Mouse (Mus musculus) kidney, postnatal 4 days (tissue): ENCODE results near the gene Myom1.
A peak's percentile ranks its signal among the peaks of the same experiment; 100 is the strongest.

Source experiments
- DNase-seq, 2 experiments: peaks; one replicate each; pipeline ENCODE4 v3.0.0; 2021; ENCODE audit warnings: mixed read lengths in 2 of 2

Myom1 gene

DNA sequence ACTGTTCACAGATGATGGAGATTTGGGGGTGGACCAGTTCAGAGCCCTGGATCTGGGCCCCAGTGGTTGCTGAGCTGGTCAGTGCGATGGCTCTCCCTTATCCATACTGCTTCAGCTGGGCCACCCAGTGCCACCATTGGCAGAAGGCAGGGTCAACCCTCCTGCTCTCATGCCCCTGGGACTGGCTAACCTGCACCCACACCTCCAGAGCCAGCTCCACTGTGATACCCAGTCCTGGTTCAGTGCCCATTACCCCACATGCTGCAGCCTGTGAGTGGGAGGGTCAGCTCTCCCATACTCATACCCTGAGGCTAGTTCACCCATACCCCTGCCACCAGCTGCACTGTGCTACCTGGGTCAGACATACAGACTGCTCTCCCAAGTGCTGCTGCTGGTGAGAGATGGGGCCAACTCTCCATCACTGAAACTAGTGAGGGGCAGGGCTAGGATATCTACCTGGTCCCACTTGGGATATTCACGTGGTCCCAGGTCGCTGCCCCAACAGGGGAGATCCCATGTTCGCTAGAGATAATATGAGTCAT is 15.1 kb downstream of the Myom1 start:
- no peak for DNase-seq

DNA sequence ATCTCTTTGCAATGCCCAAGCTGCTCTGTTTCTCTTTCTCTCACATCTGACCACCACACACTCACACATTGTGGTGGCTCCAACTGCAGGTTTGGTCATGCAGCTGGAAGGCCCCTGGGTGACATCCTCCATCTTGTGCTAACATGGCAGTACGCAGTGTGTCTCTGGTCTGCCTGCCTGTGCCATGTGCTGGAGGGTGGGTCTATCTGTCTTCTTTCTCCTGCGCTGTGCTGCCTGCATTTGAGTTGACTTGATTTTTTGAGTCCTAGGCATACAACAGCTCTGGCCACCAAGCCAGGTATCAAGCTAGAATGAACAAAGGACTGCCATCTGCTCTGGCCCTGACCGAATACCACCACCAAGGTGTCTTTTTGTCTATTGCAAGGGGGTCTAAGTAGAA is 15.7 kb downstream of the Myom1 start:
- DNase-seq = no peak

DNA sequence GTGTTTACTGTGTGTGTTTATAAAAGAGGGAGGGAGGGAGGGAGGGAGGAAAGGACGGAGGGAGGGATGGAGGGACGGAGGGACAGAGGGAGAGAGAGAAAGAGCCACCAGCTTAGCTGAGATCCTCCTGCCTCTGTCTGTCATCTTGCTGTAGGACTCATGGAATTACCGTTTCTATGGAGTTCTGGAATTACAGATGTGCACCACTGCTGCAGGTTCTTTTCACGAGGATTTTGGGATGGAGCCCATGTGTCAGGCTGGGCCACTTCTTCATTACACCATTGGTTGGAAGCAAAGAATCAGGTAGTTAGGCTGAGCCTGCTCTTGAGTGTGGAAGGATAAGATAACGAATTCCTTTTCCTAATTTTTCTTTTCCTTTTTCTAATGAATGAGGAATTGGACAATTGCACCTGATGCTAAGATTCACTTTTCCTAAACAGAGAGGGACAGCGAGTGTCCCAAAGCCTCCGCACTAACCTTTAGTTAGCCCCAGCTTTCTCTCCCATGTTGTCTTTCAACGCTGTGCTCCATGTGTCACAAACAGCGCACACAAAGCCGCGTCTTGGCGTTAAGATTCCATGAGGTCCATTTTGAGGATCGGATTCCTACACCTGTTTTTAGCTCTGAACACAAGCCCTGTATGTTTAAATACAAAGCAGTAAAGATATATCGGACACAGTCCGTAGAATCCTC is 16.3 kb downstream of the Myom1 start:
- no peak for DNase-seq

DNA sequence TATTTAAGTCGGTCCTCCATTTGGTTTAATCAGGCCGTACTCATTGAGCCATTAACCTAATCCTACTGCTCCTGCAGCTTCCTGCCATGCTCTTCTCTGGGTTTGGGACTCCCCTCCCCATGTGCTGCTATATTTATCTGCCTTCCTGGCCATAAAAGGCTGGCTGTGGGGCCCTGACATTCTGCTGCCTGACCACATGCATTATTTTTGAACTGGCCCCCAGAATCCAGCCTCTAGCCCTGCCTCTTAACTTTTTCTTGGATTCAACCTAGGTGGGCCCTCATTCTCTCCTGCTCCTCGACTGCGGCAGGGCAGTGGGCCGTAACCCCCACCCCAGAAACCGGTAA is 16.8 kb downstream of the Myom1 start:
- DNase-seq = no peak

DNA sequence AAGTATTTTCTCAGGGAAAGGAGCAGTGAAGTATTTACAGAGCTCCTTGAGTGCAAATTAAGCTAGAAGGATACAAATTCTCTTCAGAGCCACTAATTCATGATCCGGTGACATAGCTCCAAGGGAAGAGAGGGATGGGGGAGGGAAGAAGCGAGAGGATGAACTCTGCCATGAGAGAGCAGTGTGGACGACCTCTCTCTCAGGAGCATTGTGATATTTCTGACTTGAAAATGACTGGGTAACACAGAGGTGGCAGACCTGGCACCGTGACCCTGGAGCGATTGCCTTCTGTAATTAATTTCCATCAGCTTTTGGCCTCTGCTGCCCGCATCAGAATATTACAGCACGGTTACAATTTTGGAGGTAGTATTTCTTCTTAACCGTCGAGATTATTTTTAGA is 17.4 kb downstream of the Myom1 start:
- DNase-seq = no peak

DNA sequence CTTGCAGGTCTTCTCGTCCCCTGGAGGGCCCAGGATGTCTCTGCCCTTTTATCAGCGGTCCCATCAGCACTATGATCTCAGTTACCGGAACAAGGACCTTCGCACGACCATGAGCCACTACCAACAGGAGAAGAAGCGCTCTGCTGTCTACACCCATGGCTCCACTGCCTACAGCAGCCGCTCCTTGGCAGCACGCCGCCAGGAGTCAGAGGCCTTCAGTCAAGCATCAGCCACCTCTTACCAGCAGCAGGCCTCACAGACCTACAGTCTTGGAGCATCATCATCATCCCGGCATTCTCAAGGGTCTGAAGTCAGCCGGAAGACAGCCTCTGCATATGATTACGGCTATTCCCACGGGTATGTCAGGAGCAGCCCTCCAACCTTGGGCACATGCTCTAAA is 20.4 kb downstream of the Myom1 start:
- DNase-seq = no peak

DNA sequence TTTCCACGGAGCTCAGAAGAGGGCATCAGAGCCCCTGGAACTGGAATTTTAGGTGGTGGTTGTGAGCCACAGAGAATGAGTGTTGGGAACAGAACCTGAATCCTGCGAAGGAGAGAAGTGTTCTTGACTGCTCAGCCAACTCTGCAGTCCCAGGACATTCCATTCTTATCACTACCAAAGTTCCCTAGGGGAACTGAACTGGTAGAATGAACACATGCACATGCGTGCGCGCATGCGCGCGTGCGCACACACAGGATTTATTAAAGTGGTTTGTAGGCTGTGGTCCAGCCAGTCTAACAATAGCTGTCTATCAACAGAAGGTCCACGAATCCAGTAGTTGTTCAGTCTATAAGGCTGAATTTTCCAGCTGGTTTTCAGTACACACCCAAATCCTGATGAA is 21.6 kb downstream of the Myom1 start:
- no peak for DNase-seq

DNA sequence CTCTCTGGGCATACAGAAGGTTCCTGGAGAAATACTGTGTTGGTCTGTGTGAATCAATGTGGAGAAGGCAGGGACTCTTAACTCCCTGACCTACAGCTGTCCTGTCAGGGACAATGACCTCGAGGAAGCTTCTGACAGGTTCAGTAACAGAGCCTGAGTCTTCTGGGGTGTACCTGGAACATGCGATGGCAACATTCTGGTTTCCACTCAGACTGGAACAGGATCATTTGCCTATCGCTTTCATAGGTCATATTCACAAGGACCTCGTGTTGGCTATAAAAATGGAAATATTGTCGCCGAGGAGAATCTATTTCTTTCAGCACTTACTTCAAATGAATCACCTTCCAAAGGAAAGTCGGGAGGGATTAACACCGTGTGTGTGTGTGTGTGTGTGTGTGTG is 23.5 kb downstream of the Myom1 start:
- no peak for DNase-seq

DNA sequence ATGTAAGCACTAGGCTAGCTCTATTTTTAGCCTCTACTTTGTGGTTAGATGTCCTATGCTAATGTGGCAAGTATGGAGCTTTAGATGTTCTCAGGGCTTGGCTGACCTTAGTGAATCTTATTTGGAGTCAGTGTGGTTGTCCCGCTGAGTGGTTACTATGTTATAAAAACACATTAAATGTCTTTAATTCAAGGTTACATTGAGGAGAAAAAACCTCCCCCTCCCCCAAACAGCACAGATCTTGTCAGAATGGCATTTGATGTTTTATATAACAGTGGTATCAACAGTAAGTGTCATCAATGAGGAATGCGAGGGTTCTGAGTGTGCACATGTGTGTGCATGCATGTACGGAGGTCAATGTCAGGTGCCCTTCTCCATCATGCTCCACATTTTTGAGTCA is 24.8 kb downstream of the Myom1 start:
- no peak for DNase-seq

DNA sequence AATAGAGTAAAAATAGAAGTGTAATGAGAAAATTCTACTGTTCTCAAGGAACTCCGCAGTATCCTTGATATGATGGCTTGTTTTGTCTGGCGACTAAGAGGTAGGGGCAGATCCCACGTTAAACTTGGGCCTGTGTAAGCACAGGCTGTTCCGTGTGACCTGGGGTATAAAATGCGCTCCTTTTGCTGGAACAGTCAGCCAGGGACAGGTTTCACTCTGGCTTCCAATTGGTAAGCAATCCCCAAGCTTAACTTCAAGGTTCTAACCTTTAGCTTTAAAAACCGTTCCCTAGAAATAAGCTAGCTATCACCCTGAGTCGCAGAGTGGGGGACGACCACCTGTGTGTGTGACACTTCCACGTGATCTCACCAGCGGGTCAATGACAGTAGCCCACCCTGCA is 30.3 kb downstream of the Myom1 start:
- no peak for DNase-seq

DNA sequence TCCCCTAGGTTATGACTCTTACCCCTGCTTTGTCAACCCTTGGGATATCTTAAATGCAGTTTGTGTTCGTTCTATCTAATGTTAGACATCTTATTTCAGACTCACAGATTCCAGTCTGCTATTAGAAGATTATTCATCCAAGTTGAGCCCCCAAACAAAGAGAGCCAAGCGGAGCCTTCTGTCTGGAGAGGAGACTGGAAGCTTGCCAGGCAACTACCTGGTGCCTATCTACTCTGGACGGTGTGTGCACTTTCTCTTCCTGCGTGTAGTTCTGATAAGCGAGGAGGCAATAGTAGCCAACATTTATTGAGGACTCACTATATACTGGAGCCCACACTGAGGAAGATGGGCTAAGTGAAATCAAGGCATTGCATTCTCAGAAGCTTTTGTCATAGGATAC is 32.0 kb downstream of the Myom1 start:
- DNase-seq = no peak

DNA sequence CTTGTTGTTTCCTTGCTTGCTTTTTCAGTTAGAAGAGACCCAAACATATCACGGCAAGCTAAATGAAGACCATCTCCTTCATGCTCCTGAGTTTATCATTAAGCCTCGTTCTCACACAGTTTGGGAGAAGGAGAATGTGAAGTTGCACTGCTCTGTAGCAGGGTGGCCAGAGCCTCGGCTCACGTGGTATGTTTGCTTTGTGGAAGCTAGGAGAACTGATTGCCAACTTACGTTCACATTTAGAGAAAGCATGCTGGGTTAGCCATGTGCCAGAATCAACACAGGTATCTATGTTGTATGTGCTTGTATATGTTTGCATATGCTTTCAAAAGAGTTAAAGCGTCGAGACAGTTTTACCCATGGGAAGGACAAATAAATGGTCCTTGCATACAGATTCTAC is 34.8 kb downstream of the Myom1 start:
- no peak for DNase-seq

DNA sequence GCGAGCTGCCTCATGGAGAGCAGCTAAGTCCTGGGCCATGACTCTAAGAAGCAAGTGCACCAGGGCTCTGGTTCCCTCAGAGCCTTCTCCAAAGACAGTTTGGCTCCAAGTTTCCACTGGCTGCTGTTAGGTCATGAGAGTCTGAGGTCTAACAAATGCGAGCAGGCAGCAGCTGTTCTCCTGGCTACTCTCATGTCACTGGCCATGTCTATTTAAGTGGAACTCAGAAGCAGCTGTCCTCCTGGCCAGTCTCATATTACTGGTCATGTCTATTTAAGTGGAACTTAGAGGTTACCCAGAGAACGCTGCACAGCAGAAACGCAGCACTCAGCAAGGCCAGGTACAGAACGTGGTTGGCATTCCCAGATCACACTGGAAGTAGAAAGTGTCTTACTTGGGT is 36.4 kb downstream of the Myom1 start:
- peak; percentile 34 to 46 for DNase-seq

DNA sequence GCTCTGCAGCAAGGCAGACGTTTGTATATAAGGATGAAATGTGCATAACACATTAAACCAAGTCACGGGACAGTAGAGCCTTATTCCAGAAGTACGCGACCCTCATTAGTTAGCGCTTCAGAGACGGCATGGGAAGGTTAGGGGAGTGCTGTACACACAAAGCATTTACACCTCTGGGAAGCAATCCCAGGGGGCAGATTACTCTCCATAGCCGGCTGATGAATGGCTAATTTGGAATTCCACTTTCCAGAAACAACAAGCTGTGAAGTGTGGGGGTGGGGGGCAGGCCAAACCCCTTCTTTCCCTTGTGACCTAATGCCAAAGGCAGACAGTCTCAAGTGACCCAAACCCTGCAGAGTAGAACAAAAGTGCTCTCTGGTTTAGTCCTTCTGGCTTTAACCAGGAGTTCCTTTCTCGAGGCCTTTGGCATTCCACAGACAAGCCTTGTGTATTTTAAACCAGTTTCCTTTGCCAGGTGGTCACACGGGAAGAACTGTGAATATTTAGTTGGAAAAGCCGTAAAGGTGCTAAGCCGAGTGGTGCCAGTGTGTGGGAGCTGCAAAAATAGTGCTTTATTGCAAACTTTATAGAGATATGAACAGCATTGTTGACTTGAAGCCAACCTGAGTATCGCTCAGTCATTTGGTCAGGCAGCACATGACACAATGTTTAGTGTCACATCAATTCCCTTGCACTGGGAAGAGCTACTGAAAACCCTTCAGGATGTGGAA is 37.6 kb downstream of the Myom1 start:
- DNase-seq = peak; percentile 50 to 67

DNA sequence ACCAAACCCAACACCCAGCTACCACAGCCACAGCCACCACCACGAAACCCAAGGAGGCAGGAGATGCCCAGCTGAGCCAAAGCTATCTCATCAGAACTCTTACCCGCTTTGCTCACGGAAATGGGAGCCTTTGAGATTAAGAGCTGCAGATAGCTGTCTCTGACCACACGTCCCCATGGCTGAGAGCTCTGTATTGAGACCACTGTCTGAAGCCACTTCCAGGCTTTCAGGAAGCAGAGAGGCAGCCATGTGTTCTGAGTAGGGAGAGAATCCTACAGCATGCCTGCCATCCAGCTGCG is 38.1 kb downstream of the Myom1 start:
- no peak for DNase-seq

DNA sequence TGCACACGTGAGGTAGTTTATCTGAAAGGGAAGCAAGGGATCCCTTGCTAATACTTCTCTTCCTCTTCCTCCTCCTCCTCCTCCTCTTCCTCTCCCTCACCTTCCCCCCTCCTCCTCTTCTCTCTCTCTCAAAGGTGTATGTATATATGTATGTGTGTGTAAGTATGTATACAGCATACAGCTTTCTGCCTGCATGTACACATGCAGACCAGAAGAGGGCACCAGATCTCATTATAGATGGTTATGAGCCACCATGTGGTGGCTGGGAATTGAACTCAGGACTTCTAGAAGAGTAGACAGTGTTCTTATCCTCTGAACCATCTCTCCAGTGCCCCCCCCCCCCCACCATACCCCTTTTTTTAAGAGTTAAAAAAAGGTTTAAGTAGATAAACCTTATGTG is 40.2 kb downstream of the Myom1 start:
- DNase-seq = no peak

DNA sequence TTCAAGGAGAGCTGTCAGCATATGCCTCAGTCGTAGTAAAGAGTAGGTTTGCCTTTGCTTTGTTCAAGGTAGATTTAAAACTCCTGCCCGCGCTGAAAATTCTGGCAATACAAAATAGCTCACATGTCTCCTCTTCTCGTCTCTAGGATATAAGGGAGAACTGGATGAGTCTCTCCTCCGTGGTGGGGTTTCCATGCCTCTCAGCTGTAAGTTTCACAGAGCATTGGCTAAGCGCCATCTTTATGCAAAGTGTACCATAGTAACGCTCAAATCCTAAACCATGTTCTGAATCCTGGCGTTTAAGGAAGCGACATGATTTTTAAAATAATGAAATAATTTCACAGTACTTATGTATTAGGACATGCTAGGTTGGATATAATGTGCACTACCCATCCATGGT is 43.2 kb downstream of the Myom1 start:
- no peak for DNase-seq

DNA sequence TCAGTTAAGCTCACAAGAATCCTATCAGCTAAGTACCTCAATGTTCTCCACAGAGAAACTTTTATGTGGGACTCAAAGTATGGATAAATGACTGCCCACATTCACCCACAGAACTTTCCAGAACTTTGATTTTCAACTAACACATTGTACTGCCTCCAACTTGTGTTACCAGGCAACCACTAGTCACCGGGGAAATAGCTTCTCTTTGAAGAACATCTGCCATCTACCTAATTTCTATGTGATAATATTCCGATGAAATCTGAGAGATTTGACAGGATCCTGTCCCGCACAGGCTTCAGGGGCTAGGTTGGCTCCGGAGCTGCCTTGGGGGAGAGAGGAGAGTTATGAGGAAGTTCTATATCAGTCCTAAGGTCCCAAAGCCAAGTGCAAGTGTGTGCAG is 44.4 kb downstream of the Myom1 start:
- DNase-seq = no peak

DNA sequence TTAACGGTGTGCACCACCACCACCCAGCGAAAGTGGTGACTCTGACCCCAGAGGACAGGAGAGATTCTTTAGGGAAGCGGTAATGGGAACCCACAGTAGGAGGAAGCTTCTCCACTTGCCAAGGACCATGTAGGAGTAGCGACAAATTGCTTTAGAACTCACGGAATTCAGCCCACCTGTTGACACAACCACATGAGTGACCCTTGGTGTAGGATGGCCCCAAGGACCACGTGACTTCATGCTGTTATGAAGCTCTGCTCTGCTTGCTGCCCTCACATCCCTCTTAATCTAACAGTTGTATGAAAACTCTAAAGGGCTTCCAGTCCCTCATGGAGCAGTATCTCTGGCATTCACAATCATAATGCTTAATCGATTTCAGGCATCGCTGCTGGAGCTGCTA is 46.9 kb downstream of the Myom1 start:
- no peak for DNase-seq

DNA sequence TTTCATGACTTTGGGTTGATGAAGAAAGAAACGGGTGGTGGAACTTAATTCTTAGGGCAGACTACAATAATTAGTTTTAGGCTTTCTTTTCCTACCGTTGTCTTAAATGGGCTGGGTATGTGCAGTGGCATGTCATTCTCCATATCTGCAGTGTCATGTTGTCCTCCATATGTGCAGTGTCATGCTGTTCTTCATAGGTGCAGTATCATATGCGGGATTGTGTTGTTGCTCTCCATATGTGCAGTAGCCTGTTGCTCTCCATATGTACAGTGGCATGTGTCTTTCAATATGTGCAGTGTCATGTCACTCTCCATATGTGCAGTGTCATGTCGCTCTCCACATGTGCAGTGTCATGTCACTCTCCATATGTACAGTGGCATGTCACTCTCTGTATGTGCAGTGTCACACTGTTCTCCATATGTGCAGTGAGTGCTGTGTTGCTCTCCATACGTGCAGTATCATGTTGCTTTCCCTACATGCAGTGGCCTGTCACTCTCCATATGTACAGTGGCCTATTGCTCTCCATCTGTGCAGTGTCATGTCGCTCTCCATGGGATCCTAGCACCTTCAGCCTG is 50.8 kb downstream of the Myom1 start:
- DNase-seq = no peak

DNA sequence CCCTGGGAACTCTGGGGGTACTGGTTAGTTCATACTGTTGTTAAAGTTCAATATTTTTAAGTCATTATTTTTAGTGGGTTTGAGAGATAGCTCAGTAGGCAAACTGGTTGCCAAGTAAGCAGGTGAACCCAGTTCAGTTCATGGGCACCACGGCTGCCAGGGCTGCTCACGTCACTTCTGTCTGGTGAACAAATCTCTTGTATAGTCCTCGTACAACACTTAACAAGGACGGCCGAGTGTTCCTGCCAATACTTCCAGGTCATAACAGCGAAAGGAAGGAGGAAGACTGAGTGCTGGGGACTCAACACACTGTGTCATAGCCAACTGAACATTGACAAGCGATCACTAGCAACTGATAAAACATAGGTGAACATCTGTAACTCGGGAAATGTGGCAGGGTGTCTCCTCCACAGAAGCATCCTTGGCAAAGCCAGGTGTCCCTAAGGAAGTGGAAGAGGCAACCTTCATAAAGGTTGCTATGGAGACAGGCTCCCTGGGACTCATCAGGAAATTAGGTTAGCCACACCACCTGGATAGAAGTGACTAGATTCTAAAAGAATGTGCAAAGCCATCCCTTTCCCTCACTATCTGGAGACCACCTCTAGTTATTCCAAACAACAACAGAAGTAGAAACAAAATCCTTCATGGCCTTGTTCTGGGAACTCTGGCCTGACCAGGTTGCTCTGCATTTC is 52.9 kb downstream of the Myom1 start:
- DNase-seq = no peak

DNA sequence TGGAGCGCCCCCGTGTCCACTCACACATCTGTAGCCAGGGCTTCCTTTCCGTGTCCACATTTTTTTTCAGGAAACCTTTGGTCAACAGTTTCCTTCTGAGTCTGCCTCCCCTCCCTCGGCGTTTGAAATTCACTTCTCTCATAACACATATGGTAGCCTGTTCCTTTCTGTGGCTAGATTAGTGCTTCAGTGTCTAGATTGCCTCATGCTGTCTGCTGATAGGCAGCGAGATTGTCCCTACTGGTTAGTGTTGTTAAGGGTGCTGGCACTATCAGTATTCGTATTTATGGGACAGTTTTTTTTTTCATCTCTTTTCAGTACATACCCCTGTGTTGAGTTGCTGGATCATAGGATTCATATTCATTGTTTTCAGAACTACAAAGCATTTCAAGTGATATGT is 54.0 kb downstream of the Myom1 start:
- no peak for DNase-seq

DNA sequence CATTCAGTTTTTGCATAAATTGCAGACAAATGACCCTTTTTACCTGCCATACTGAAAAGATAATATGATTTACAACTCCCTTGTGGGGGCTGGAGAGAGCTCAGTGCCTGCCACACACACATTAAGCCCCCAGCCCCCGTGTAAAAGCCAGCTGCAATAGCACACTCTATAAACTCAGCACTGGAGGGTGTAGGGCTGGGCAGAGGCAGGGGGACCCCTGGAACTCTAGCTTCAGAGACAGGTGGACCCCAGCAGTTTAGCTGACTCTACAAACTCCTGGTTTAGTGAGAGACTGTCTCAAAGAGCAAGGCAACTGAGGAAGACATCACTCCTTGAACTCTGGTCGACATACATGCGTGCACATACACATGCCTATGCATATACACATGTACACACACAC is 55.3 kb downstream of the Myom1 start:
- DNase-seq = no peak

DNA sequence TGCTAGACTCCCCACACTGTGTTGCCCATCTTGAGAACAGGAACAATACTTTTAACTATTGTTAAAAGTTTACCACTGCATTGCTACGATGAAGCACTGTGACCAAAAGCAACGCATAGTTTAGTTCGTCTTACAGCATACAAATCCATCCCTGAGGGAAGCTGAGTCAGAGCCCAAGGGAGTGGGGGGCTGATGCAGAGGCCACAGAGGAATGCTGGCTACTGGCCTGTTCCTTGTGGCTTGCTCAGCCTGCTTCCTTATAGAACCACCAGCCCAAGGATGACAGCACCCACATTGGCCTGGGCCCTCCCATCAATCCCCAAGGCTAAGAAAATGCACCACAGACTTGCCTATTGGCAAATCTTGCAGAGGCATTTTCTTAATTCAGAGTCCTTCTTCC is 56.8 kb downstream of the Myom1 start:
- DNase-seq = no peak
